Mouse (Mus musculus) common myeloid progenitor, adult 5-6 weeks (primary cell): Measurements from ENCODE around the gene Asns. TPM values are rescaled to one million over a fixed set of nuclear protein-coding genes. Genes with fewer than 3 reads are reported as not detected.

ENCODE experiments used
- ATAC-seq: replicated peaks from 2 replicates; pipeline ENCODE4 v1.8.0; 2016; ENCODE audit warnings: low read depth, mild to moderate bottlenecking, moderate TSS enrichment, inconsistent platforms; ENCODE audit not compliant: poor library complexity, severe bottlenecking
- total RNA-seq: library from RNA; stranded (forward); fragments of 200-1000, 187-1606 nt; gene quantifications from 2 replicates; pipeline ENCODE4 v1.2.3, GENCODE M21; 2017

The Asns gene
- total RNA-seq: 62.3 and 69.7 TPM in 2 replicates

DNA sequence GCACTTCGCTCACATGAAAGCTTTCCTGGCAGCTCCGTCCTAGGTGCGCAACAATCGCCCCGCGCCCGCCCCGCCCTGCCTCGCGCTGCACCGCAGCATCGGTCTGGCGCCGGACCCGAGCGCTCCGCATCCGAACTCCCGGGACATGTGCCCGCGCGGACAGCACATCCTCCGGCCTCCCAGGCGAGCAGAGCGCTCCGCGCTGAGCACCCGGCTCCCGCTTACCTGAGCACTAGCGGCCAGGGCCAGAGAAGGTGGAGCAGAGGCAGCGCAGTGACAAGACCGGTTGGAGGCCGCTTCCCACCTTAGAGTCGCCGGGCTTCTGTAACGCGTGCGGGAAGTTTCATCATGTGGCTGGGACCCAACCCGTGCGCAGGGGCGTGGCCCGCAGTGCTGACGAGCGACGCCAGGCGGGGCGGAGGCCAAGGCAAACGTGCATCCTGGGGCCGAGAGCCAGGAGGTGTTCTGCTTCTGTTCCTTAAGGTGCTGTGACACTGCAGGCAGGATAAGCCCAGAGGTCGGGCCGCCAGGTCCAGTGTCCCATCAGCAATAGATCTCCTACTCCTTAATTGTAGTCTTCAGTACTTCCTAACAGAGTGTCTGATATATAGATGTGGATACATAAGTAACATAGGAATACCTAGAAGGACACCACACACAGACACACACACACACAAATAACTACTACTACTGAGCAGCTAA lies at the start of gene Asns:
Gene Asns, minus strand, starts transcription at position 371 of the 702 bp plus-strand sequence.
- ATAC-seq: peak; percentile 88

DNA sequence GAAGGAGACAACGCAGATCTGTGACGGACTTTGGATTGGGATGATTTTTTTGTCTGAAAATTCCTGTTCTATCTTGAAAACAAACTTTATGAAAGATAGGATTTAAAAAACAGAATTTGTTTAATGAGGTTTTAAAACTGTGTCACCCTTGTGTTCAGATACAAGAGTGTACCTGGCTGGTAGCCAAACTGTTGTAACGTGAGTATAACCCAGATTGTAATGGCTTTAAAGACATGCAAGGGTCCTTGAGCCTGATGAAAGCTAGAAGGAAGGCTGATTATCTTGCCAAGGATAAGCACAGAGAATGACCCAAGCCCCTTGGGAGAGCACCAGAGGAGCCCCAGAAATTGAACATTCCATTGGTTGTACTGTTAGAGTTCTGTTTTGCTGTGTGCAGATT lies 48.7 kb upstream of the Asns start:
- no peak for ATAC-seq

DNA sequence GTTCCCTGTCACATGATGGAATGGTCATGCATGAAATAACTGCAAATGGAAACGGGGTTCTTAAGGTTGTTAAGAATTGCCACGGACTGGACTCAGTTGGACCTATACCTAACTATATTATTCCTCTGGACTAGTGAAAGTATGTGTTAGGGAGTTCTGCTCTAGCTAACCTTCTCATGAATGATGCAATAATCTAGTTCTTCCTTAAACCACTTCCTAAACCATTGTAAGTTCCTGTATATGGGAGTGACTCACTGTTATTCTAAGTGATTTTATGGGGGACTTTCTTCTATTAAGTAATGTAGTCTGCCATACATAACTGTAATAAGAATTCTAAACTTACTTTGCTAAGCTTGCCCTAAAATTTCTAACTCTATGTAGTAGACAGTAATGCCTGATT lies 44.8 kb upstream of the Asns start:
- ATAC-seq: peak; percentile 62

DNA sequence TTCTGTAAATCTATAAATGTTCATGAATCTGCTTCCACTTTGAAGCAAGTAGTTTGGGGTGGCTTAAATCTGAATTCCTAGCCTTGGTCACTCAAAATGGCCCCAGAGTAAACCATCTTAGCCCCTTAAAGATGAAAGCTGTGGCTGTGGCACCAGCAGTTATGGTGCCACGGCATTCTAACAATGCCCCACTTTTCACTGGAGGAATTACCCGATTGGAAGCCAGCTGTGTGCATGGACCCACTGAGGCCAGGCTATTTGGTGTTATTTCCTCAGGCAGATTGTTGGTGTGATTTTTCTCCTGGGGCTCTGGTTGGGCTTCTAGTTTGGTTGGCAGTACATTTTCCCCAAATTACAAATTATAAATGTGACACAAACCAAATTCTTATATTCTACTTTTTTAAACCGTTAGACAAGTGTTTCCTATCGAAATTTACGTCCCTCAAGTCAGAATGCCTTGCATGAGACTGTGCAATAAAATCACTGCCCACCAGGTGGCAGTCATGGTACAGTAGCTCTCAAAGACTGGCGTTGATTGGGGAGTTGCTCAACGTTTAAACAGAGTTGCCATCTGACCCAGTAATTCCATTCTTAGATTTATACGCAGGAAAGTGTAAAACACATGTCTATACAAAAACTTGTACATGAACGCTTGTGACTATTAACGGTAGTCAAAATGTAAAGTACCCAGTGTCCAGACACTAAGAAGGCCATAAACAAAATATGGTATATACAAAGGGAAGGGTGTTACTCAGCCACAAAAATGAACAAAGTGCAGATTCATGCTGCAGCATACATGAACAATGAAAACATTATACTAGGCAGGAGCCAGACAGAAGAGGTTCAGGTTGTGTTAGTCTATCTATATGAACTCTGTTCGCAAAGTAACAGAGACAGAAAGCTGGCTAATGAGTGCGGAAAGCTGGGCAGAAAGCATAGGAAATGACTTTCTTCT lies 40.0 kb upstream of the Asns start:
- ATAC-seq: peak; percentile 94

DNA sequence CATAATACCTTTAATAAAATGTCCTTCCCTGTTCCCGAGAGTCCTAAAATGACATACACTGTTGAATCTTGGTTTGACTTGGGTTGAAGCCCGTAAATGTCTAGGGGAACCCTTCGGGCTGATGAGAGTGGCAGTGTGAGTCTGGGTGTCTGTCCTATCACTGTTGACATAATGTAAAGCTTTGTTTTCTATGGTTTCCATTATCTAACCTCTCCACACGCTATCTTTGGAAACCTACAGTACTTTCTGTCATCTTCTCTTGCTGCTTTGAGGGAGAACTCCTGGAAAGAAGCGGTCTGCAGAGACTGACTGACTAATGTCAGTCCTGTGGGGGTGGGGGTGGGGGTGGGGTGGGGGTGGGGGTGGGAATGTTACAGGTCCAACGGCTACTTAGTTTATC lies 39.0 kb upstream of the Asns start:
- no peak for ATAC-seq

DNA sequence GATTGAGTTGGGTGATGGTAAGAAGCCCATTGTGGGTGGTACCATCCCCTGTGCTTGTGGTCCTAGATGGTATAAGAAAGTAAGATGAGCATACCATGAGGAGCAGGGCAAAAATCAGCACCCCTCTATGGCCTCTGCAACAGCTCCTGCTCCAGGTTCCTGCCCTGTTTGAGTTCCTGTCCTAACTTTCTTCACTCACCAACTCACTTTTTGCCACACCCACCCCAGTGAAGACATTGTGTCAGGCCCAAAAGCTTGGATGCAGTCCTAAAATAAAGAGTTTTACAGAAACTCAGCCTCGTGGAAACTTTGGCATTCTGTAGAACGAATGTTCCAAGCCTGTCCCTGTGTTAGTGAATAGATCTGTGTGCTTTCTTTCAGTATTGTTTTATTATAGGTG lies 36.1 kb upstream of the Asns start:
- ATAC-seq: no peak

DNA sequence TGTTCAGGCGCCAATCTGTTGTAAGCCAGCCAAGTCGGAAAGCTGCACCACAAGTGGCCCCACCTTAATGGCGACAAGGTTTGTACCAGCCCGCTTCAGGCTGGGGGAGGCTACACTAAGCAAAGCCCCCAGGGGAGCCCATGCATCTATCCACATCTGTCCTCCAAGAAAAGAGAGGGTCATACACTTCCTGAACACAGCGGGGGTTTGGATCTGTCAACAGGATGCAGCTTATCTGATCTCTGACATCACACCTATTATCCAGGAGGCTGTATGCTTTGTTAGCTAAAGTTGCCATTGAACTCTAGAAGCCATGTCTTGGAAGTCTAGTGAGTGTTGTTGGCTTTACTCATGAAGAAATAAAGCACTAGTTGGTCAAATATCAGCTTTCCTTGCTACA lies 35.2 kb upstream of the Asns start:
- no peak for ATAC-seq

DNA sequence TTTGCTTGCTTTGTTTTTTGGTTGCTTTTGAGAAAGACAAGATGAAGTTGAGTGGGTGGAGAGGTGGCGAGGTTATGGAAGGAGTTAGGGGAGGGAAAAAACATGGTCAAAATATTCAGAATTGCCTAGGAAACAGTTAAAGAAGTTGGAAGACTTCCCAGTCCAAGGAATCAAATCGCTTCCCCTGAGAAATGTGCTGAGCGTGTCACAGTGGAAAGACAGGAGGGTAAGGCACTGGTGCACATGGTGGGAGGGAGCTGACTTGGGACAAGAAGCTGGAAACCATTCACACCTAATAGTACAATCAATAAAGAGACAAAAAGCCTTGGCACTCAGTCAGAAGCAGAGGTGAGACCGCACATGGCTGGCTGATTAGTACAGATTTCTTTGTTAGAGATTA lies 23.2 kb upstream of the Asns start:
- ATAC-seq: no peak

DNA sequence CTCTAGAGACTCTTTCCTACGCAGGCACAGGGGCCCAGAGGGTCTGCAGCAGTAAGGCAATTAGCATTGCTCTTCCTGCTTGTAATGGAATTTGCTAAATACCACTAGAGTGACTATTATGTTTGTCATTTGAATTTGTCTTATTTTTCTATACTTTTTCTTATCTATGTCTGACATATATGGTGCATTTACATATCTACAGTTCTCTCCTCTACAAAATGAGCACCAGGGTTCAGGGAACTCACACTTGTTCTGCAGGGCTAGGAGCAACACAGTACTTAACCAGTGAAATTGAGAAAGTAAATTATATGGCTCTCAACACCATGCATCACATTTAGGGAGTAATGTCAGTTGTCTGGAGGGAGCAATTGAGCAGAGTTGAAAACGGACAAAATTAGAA lies 21.2 kb upstream of the Asns start:
- no peak for ATAC-seq

DNA sequence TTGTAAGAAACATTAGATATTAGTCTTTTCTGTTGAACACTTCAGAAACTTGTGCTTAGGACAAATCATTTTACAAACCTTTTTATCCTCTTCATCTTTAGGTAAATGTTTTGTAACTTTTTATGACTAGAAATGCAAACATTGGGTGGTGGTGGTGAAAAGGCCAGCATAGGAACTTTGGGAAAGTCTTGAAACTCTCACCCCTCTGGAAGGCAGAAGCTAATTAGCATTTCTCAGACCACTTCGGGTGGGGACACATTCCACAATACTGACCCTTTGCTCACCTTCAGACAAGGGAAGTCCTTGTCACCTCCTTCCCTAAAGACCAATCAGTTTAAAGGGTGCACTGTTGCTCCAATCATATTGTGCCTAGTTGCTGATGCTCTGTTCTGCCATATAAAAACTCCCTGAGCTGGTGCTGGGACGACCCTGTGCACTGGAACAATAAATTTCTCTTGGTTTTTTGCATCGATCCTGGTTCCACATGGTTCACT lies 18.8 kb upstream of the Asns start:
- ATAC-seq: no peak

DNA sequence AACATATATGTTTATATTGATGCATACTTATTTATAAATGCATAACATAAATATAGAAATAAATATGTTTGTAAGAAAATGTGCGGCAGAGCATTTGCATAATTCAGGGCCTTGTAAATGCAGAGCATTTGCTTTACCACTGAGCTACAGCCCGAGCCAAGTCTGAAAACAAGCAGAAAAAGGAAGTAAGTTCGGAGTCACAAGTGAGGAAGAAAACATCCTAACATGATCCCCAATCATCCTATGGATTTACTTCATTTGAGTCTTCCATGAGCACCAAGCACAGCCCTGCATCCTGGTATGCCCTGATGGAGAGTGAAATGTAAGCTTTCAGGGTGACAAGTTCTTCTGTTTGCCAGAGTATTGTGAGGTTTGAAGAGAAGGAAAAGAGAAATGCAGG lies 15.2 kb upstream of the Asns start:
- ATAC-seq: no peak

DNA sequence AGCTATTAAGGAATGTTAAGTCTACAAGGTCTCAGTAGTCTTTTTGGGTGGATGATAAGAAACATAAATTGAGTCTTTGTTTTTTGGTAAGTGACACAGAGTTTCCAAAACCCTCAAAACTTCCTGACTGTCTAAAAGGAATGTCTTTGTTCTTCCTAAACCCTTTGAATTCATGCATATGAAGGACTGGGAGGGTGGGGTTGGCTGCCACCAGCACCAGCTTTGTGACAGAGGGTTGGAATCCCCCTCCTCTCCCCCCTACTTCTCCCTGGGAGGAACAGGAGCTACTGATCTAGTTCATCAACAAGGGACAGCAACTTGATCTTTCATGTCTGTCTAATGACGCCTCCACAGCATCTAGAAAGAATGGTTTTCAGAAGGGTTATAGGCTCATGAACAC lies 13.7 kb upstream of the Asns start:
- ATAC-seq: no peak

DNA sequence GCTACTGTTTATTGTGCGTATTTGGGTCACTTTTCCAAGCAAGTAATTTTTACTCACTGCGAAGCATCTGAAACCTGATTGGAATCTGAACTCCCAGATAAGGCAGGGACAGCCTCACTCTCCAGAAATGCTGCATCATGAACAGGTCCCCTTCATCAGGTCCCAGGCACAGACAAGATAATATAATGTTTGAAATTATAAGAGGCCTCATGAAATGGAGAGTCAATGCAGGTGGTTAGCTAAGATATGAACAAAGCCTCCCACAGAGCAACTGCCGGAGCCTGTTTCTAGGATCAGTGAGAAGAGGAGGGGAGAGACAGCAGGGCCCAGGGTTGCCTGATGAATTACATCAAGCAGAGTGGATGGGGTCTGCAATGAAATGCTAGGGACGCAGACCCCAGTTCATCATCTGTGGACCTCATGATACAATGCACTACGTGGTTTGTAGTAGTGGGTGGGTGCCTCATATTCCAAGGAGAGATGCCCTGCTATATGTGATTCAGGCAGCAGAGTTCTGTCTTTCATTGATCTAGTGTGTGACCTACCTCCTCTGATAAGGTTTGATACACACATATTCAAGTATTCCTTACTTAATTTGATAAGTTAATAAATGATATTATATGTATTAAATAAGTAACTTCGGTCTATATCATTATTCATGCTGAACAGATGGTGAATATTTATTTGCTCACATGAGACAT lies 5.1 kb upstream of the Asns start:
- peak; percentile 41; the same call in 1 of the 2 replicates for ATAC-seq

DNA sequence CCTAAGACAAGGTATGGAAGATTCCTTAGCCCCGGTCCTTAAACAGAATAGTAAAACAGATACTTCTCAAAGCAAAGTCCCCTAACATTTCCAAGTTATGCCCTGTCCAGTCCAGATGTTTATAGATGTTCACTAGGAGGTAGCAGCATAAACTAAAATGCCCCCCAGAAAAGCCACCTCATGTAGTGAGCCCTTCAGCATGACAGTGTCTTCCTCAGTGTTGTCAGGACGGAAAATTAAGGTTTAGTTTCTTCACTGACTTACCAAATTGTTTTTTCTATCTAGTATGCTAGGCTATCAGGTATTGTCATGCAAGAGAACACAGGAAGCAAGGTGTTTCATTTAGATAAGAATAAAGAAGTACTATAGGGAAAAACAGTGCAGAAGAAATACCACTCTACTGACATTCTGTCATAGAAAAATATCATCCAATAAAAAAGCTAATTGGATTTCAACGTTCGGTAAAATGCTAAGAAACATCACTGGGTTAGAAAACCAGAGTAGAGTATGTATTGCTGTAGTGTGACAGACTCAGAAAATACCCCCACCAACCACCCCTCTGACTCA lies 4.1 kb upstream of the Asns start:
- ATAC-seq: no peak

DNA sequence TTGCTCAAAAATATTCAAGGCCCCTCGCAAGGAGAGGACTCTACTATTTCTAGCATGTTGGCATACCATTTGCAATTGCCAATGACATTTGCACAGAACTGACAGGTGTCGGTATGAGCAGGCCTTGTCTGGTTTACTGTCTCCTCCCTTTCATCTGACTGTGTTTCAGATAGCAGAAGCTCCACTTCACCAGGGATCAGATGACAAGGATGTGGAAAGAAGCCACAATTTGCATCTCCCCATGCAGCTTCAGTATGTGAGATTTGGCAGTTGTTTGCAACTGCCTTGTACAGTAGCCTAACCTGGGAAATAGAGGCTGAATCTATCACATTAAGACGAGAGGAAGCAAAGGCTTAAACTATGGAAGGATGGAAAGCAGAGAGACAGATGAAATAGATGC lies 3.6 kb upstream of the Asns start:
- ATAC-seq: no peak

DNA sequence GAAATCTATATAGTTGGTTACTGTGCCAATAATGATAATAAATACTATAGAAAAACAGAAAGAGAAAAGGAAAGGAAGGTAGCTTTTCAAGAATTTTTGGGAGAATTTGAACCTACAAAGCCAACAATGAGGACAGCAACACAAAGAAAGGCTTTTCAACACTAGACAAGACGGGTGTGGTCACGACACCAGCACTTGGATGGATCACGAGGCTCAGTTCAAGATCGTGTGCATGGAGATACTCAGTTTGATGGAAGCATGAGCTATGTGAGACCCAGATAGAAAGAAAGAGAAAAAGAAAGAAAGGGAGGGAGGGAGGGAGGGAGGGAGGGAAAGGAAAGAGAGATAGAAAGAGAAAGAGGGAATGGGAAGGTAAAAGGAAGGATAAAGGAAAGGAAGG lies 2.8 kb upstream of the Asns start:
- no peak for ATAC-seq

DNA sequence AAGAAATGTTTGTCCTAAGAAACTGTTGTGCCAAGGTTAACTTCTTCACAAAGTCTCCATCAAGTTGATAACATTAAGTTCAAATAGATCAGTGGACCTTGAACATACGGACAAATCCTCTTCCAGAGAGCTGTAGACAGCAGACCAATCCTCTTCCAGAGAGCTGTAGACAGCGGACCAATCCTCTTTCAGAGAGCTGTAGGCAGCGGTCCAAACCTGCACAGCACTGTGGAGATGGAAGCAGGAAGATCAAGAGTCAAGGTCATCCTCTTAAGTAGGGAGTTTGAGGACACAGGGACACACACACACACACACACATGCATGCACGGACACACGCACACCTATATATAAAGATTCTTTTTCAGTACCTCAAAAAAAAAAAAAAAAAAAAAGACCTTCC lies 612 bp upstream of the Asns start:
- ATAC-seq: no peak

DNA sequence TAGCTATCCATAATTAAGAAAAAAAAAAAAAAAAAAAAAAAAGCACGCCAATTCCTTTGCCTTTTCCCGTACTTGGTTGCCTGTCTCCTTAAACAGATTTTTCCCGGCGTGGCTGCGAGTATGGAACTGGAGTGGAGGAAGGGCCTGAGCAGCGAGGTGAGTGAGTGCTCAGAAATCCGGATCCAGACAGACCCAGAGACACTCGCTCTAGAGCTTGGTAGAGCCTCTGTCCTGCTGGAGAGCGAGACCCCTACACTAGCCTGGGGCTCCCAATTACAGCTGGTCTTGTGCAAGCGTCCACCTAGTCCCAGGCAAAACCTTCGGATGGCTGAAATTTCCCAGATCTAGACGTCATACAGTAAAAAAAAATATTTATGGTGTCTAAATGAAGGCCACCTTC lies 603 bp downstream of the Asns start:
- ATAC-seq: no peak

DNA sequence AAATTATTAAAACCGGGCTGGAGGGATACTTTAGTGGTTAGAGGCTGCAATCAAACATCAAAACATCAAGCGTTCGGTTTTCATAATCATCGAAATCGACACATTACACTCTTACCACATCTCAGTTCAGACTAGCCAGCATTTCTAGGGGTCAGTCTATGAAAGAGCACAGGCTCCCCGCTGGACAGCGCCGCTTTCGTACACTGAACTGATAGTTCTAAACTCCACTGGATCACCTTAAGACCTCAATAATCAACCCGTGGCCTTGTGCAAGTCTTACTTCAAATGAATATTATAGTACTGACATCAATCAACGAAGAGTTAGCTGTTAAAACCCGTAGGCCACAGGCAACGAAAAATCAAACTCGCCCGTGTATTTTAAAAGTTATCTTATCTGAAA lies 1.0 kb downstream of the Asns start:
- ATAC-seq: no peak

DNA sequence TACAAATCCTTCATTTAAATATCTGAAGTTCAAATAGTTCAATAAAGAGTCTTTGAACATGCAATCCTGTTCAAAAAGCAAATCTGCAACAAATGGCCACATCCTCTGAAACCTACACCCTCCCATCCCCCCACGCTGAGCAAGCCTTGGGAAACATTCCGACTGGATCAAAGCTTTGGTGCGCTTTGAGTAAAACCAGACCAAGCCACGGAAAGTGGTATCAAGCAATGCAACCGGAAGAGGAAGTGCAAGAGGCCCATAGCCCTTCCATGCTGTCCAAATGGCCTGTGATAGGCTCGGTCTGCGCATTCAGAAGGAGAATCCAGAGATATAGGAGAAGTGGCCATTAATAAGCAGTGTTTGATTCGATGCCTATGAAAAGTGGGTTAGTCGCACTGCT lies 2.6 kb downstream of the Asns start:
- ATAC-seq: no peak
